9 mouse cellular contexts compared by ENCODE assay signal in the genomic region with DNA sequence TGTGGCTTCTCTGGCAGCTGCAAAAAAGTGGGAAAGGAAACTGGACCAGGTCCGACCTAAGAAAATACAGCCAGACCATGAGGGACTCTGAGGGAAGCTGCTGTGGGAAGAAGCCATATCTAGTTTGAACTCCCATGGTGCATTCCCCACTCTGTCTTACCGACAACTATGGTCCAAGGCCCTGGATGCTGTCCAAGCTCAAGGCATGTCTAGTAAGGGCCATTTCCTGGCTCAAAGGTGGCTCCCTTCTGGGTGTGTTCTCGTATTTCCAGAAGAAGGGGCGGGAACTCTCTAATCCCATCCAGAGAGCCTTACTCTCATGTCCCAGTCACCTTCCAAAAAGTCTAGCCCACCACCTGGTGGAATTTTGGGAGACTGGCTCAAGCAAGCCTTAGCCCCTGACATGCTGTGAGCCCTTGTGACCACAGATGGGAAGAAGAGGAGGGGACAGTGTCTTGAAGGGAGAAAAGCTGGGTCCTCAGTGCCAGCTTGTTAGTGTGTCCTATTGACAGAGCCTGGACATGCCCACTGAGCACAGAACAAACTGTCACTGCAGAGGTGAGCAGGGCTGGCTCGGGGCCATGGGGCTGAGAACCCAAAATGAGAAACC. TPM values are rescaled to one million over a fixed set of nuclear protein-coding genes. Genes with fewer than 3 reads are reported as not detected.
A peak's percentile ranks its signal among the peaks of the same experiment; 100 is the strongest.
DNase-seq lines count a peak whose midpoint lies in the region; ATAC-seq and TF ChIP-seq lines count a peak whose summit lies in the region.
"Had no signal": no experiment of that assay in that cellular context is flagged by ENCODE, and none has a peak within 500 bp of the region (broad histone marks: within the 10 kb centered on the region; RNA-seq: fewer than 3 reads in every experiment).

No protein-coding gene starts in this region.

- WGBS in cerebellum, adult 2 months = 29% methylated on average over 5 of the region's 5 CpGs
- WGBS in lung, embryonic 14.5 days = 47% methylated on average over 5 of the region's 5 CpGs
- 44% methylated on average over 5 of the region's 5 CpGs for WGBS in lung, adult 2 months
- 61% methylated on average over 5 of the region's 5 CpGs for WGBS in midbrain, postnatal 0 days

- no peak for ATAC-seq in lung, embryonic 14.5 days (ENCODE audit: insufficient read depth)
- ATAC-seq in midbrain, postnatal 0 days (ENCODE audit: low FRiP score) = no peak

- no peak overlapping the region for H3K4me3 ChIP-seq in cerebellum, adult 2 months (replicated peaks; ENCODE audit: insufficient read depth, low read depth, low read length)
- no peak overlapping the region for H3K4me3 ChIP-seq in lung, embryonic 14.5 days (ENCODE audit: low read depth, low read length)
- no peak overlapping the region for H3K4me3 ChIP-seq in lung, adult 2 months (replicated peaks; ENCODE audit: extremely low read depth, low read depth, low read length)
- H3K4me3 ChIP-seq in midbrain, postnatal 0 days (ENCODE audit: low read depth, low read length) = no peak overlapping the region

- no peaks in the 10 kb centered on the region for H3K27me3 ChIP-seq in cerebellum, adult 2 months (ENCODE audit: control insufficient read depth, insufficient read depth, low read length)
- no peaks in the 10 kb centered on the region for H3K27me3 ChIP-seq in lung, embryonic 14.5 days (ENCODE audit: insufficient read depth, low read length)
- H3K27me3 ChIP-seq in midbrain, postnatal 0 days (ENCODE audit: insufficient read depth, low read length) = no peaks in the 10 kb centered on the region

- no peak for TF ChIP-seq POLR2A in cerebellum, adult 2 months (IDR thresholded peaks at IDR 0.05; ENCODE audit: borderline replicate concordance, insufficient read depth, low read length)
- TF ChIP-seq POLR2A in lung, adult 2 months (IDR thresholded peaks at IDR 0.05; ENCODE audit: borderline replicate concordance, extremely low read depth, low read depth, low read length) = no peak

- no peaks in the 10 kb centered on the region for H3K9me3 ChIP-seq in lung, embryonic 14.5 days (ENCODE audit: low read depth, low read length)
- no peaks in the 10 kb centered on the region for H3K9me3 ChIP-seq in midbrain, postnatal 0 days (ENCODE audit: low read length)

- H3K27ac ChIP-seq in cerebellum, adult 2 months (ENCODE audit: insufficient read depth, low read length) = no peak overlapping the region
- H3K27ac ChIP-seq in lung, embryonic 14.5 days (ENCODE audit: low read depth) = peak overlapping the region; percentile 6; the same call in 1 of the 2 replicates
- no peak overlapping the region for H3K27ac ChIP-seq in midbrain, postnatal 0 days (ENCODE audit: low read depth, low read length)

- peak overlapping the region; percentile 87; the same call in 1 of the 2 replicates for H3K9ac ChIP-seq in lung, embryonic 14.5 days
- no peak overlapping the region for H3K9ac ChIP-seq in midbrain, postnatal 0 days (replicated peaks; ENCODE audit: low read length, poor library complexity, severe bottlenecking)

- DNase-seq in cerebellum, adult 2 months = no peak
- no peak for DNase-seq in cerebellum, adult 11 months
- DNase-seq in lung, embryonic 14.5 days = no peak
- DNase-seq in lung, adult 2 months = no peak
- peak; percentile 55 for DNase-seq in kidney, adult 18-20 months
- no peak for DNase-seq in midbrain, postnatal 0 days (ENCODE audit: low spot score)
- no peak for DNase-seq in embryo, embryonic 10 days (ENCODE audit: low spot score)
- DNase-seq in gastrocnemius, adult 18-20 months (ENCODE audit: low spot score) = no peak
- DNase-seq: cerebellum, adult 9-11 months had no signal

- 0 out of 2 replicates have a peak, but pooled peaks have one; percentile 1 for TF ChIP-seq CTCF in cerebellum, adult 2 months (IDR thresholded peaks at IDR 0.05; ENCODE audit: borderline replicate concordance, insufficient read depth, low read depth, low read length)
- no peak for TF ChIP-seq CTCF in lung, embryonic 14.5 days (IDR thresholded peaks at IDR 0.05; ENCODE audit: low read depth)
- no peak for TF ChIP-seq CTCF in lung, adult 2 months (IDR thresholded peaks at IDR 0.05; ENCODE audit: insufficient read depth, low read length)
- 0 out of 2 replicates have a peak, but pooled peaks have one; percentile 6 for TF ChIP-seq CTCF in midbrain, postnatal 0 days (IDR thresholded peaks at IDR 0.05)

- peak overlapping the region; percentile 98 for H3K4me2 ChIP-seq in lung, embryonic 14.5 days
- H3K4me2 ChIP-seq in midbrain, postnatal 0 days (ENCODE audit: low read depth, low read length, poor library complexity, severe bottlenecking) = no peak overlapping the region

- peaks cover 20% of the 10 kb centered on the region for H3K4me1 ChIP-seq in cerebellum, adult 2 months (ENCODE audit: control insufficient read depth, insufficient read depth, low read length)
- 0 out of 2 replicates have a peak, but pooled peaks cover 5% of the 10 kb centered on the region for H3K4me1 ChIP-seq in lung, embryonic 14.5 days (ENCODE audit: insufficient read depth)
- peaks cover 17% of the 10 kb centered on the region for H3K4me1 ChIP-seq in lung, adult 2 months (ENCODE audit: control insufficient read depth, insufficient read depth, low read length)
- H3K4me1 ChIP-seq in midbrain, postnatal 0 days (ENCODE audit: insufficient read depth, low read length) = peaks cover 18% of the 10 kb centered on the region

- H3K36me3 ChIP-seq in lung, embryonic 14.5 days (ENCODE audit: insufficient read depth) = peaks cover 40% of the 10 kb centered on the region
- peaks cover 21% of the 10 kb centered on the region for H3K36me3 ChIP-seq in midbrain, postnatal 0 days (ENCODE audit: insufficient read depth, low read length)

RNA-seq across cellular contexts. Expression of gene Trim11, which starts 2.6 kb away (rescaled TPM):
- polyA plus RNA-seq in cerebellum, adult 2 months (2012; rRNA removed) = 25.3 and 27.5 TPM in 2 replicates
- polyA plus RNA-seq in lung, embryonic 14.5 days (2014; fragmentation: Nextera tagmentation; extraction: Ambion mirVana) = 17.2 and 18.2 TPM in 2 replicates
- 31.4 and 38.3 TPM in 2 replicates for polyA plus RNA-seq in lung, adult 2 months (2012; rRNA removed)
- total RNA-seq in midbrain, postnatal 0 days (2014; rRNA removed) = 23.7 and 27.8 TPM in 2 replicates
- 15.2 and 16.5 TPM in 2 replicates for polyA plus RNA-seq in midbrain, postnatal 0 days (2015; fragmentation: Nextera tagmentation; extraction: Ambion mirVana)
- 1 to 10 TPM; 5.9 to 6.5 TPM for total RNA-seq in gastrocnemius, adult 18-20 months (2021)

RNA-seq across cellular contexts. Expression of gene Hist3h2a, which starts 26.0 kb away (rescaled TPM):
- 41.3 and 43.2 TPM in 2 replicates for polyA plus RNA-seq in cerebellum, adult 2 months (2012; rRNA removed)
- 18.1 and 18.5 TPM in 2 replicates for polyA plus RNA-seq in lung, embryonic 14.5 days (2014; fragmentation: Nextera tagmentation; extraction: Ambion mirVana)
- 19.7 and 25.5 TPM in 2 replicates for polyA plus RNA-seq in lung, adult 2 months (2012; rRNA removed)
- 163 and 242 TPM in 2 replicates for total RNA-seq in midbrain, postnatal 0 days (2014; rRNA removed)
- 42.0 and 46.2 TPM in 2 replicates for polyA plus RNA-seq in midbrain, postnatal 0 days (2015; fragmentation: Nextera tagmentation; extraction: Ambion mirVana)
- total RNA-seq in gastrocnemius, adult 18-20 months (2021) = 10 to 100 TPM in 1 of 2 experiments, 1 to 10 TPM in 1; 9.1 to 11.1 TPM

RNA-seq across cellular contexts. Expression of gene Trim17, which starts 26.0 kb away (rescaled TPM):
- 3.5 and 4.8 TPM in 2 replicates for polyA plus RNA-seq in cerebellum, adult 2 months (2012; rRNA removed)
- polyA plus RNA-seq in lung, embryonic 14.5 days (2014; fragmentation: Nextera tagmentation; extraction: Ambion mirVana) = 0.14 and 0.22 TPM in 2 replicates
- 0.97 and 1.1 TPM in 2 replicates for polyA plus RNA-seq in lung, adult 2 months (2012; rRNA removed)
- 2.2 and 6.2 TPM in 2 replicates for total RNA-seq in midbrain, postnatal 0 days (2014; rRNA removed)
- polyA plus RNA-seq in midbrain, postnatal 0 days (2015; fragmentation: Nextera tagmentation; extraction: Ambion mirVana) = 0.67 and 0.72 TPM in 2 replicates
- under 1 TPM; 0.31 to 0.41 TPM for total RNA-seq in gastrocnemius, adult 18-20 months (2021)

RNA-seq across cellular contexts. Expression of gene Hist3h2ba, which starts 31.8 kb away (rescaled TPM):
- 154 and 186 TPM in 2 replicates for polyA plus RNA-seq in cerebellum, adult 2 months (2012; rRNA removed)
- 9.0 and 9.5 TPM in 2 replicates for polyA plus RNA-seq in lung, embryonic 14.5 days (2014; fragmentation: Nextera tagmentation; extraction: Ambion mirVana)
- polyA plus RNA-seq in lung, adult 2 months (2012; rRNA removed) = 0.62 and 2.4 TPM in 2 replicates
- total RNA-seq in midbrain, postnatal 0 days (2014; rRNA removed) = 552 and 1,117 TPM in 2 replicates
- 114 and 126 TPM in 2 replicates for polyA plus RNA-seq in midbrain, postnatal 0 days (2015; fragmentation: Nextera tagmentation; extraction: Ambion mirVana)
- under 1 TPM; 0.62 to 0.97 TPM for total RNA-seq in gastrocnemius, adult 18-20 months (2021)

RNA-seq across cellular contexts. Expression of gene Rnf187, which starts 41.8 kb away (rescaled TPM):
- polyA plus RNA-seq in cerebellum, adult 2 months (2012; rRNA removed) = 578 and 589 TPM in 2 replicates
- 273 and 293 TPM in 2 replicates for polyA plus RNA-seq in lung, embryonic 14.5 days (2014; fragmentation: Nextera tagmentation; extraction: Ambion mirVana)
- polyA plus RNA-seq in lung, adult 2 months (2012; rRNA removed) = 190 and 269 TPM in 2 replicates
- 925 and 964 TPM in 2 replicates for total RNA-seq in midbrain, postnatal 0 days (2014; rRNA removed)
- 700 and 703 TPM in 2 replicates for polyA plus RNA-seq in midbrain, postnatal 0 days (2015; fragmentation: Nextera tagmentation; extraction: Ambion mirVana)
- total RNA-seq in gastrocnemius, adult 18-20 months (2021) = 10 to 100 TPM; 88.8 to 90.3 TPM

Comparison
In these comparisons a context has a peak if more than half of its experiments do, and no peak if none do; other contexts are left out.
1. CTCF ChIP-seq: peak in cerebellum, adult 2 months (single experiment) and midbrain, postnatal 0 days (single experiment); none in lung, embryonic 14.5 days (single experiment) and lung, adult 2 months (single experiment).